Mouse (Mus musculus) liver, adult 2 months (tissue): ENCODE results near the gene Kcnb1.
"Not testable (repeated sequence)": the region's sequence is repeated elsewhere in the genome, so short reads cannot be mapped to it uniquely, and the experiment has no call there.

Experiments
- CTCF ChIP-seq: fragments of 200-500 bp; IDR thresholded peaks from 2 replicates; pipeline ENCODE4 v1.5.1; 2011; ENCODE audit warnings: low read depth, low read length, control low read depth
- POLR2A ChIP-seq: fragments of 200-500 bp; IDR thresholded peaks from 2 replicates; pipeline ENCODE4 v1.6.1; 2011; ENCODE audit warnings: low read length, control low read depth; ENCODE audit not compliant: insufficient read depth; ENCODE audit errors: extremely low read depth

- TF ChIP-seq CTCF, POLR2A: not testable (repeated sequence)
Observed at GRCm38 (mm10) chr2:167204686-167205085, 14.7 kb upstream of the Kcnb1 start.
